Mouse (Mus musculus): ENCODE measurements around the gene Sufu.

Sufu gene

GRCm38 (mm10) chr19:46470364-46471240 lies 73.9 kb downstream of the Sufu start:
- DNase-seq, result peak in 1 of 2 experiments; percentile 16

GRCm38 (mm10) chr19:46471324-46472093 lies 74.8 kb downstream of the Sufu start:
- peak in 1 of 2 experiments; percentile 15 for DNase-seq

GRCm38 (mm10) chr19:46477432-46477845 lies 80.7 kb downstream of the Sufu start:
- DNase-seq, result no peak

- DNase-seq, result no peak
These were observed 81.5 kb downstream of the Sufu start for GRCm38 (mm10) chr19:46478242-46478641.

GRCm38 (mm10) chr19:46478826-46479225 lies 82.1 kb downstream of the Sufu start:
- DNase-seq, result no peak

GRCm38 (mm10) chr19:46479306-46480075 lies 82.8 kb downstream of the Sufu start:
- DNase-seq, result no peak

GRCm38 (mm10) chr19:46480624-46481345 lies 84.1 kb downstream of the Sufu start:
- no peak for DNase-seq

- no peak for DNase-seq
These were observed 84.7 kb downstream of the Sufu start for GRCm38 (mm10) chr19:46481352-46481751.

- no peak for DNase-seq
These were observed 85.1 kb downstream of the Sufu start for GRCm38 (mm10) chr19:46481756-46482155.

- peak; percentile 30 to 39 for DNase-seq
These were observed 86.3 kb downstream of the Sufu start for GRCm38 (mm10) chr19:46482896-46483516.

GRCm38 (mm10) chr19:46483701-46484328 lies 87.1 kb downstream of the Sufu start:
- peak; percentile 53 to 55 for DNase-seq

- no peak for DNase-seq
These were observed 87.8 kb downstream of the Sufu start for GRCm38 (mm10) chr19:46484518-46484917.

- DNase-seq, result no peak
These were observed 89.2 kb downstream of the Sufu start for GRCm38 (mm10) chr19:46485847-46486246.

GRCm38 (mm10) chr19:46486709-46487108 lies 90.0 kb downstream of the Sufu start:
- no peak for DNase-seq

GRCm38 (mm10) chr19:46489448-46489847 lies 92.8 kb downstream of the Sufu start:
- DNase-seq, result no peak

GRCm38 (mm10) chr19:46490634-46491033 lies 93.9 kb downstream of the Sufu start:
- no peak for DNase-seq

- peak; percentile 33 to 42 for DNase-seq
These were observed 98.4 kb downstream of the Sufu start for GRCm38 (mm10) chr19:46495136-46495535.

- no peak for DNase-seq
These were observed 100.5 kb downstream of the Sufu start for GRCm38 (mm10) chr19:46497230-46497629.

GRCm38 (mm10) chr19:46499539-46499835 lies 102.8 kb downstream of the Sufu start:
- DNase-seq, result no peak

- peak; percentile 95 to 97 for DNase-seq
These were observed 103.3 kb downstream of the Sufu start for GRCm38 (mm10) chr19:46499836-46500580.

Measured in B cell, adult 2 months (primary cell).